Mouse (Mus musculus) thymus, adult 2 months (tissue): ENCODE measurements at regions not wholly inside any gene's neighbourhood (a gene's known extent, or its start where the extent isn't known, plus 50 kb on each side); places are given as distances from the start of the nearest gene placed in this dataset.

Experiments used
- DNase-seq: peaks from one replicate; pipeline ENCODE4 v3.0.0; 2021
- H3K27ac ChIP-seq: fragments of 200-500 bp; 2 replicates; pipeline ENCODE4 v1.5.1; 2012; ENCODE audit warnings: low read length, control low read depth; ENCODE audit not compliant: control insufficient read depth, insufficient read depth
- H3K27me3 ChIP-seq: fragments of 200-500 bp; 2 replicates; pipeline ENCODE4 v1.6.1; 2012; ENCODE audit warnings: mild to moderate bottlenecking, low read length, moderate library complexity, mixed read lengths; ENCODE audit not compliant: control insufficient read depth, insufficient read depth
- H3K36me3 ChIP-seq: fragments of 200-500 bp; 2 replicates; pipeline ENCODE4 v1.6.1; 2012; ENCODE audit warnings: mild to moderate bottlenecking, low read length, moderate library complexity; ENCODE audit not compliant: control insufficient read depth, insufficient read depth
- H3K4me1 ChIP-seq: fragments of 200-500 bp; replicated peaks from 2 replicates; pipeline ENCODE4 v1.6.1; 2012; ENCODE audit warnings: low read length; ENCODE audit not compliant: control insufficient read depth, insufficient read depth
- H3K4me3 ChIP-seq: fragments of 200-500 bp; 2 replicates; pipeline ENCODE4 v1.5.1; 2012; ENCODE audit warnings: mild to moderate bottlenecking, low read length, control low read depth, moderate library complexity; ENCODE audit not compliant: control insufficient read depth, insufficient read depth
- CTCF ChIP-seq: fragments of 200-500 bp; IDR thresholded peaks from 2 replicates; pipeline ENCODE4 v1.5.1; 2012; ENCODE audit warnings: mild to moderate bottlenecking, control low read depth, low read length, moderate library complexity, borderline replicate concordance; ENCODE audit not compliant: control insufficient read depth, poor library complexity, insufficient read depth; ENCODE audit errors: extremely low read depth
- POLR2A ChIP-seq: fragments of 200-500 bp; IDR thresholded peaks from 2 replicates; pipeline ENCODE4 v1.6.1; 2012; ENCODE audit warnings: mild to moderate bottlenecking, low read length, control low read depth, moderate library complexity; ENCODE audit not compliant: control insufficient read depth, poor library complexity, insufficient read depth; ENCODE audit errors: extremely low read depth
- WGBS: fragments of 180-500 bp; shearing (Covaris S2); methylation state at CpG from one replicate; pipeline ENCODE4 v1.1.7; 2018; 5-methylcytosine and 5-hydroxymethylcytosine counted together

DNA sequence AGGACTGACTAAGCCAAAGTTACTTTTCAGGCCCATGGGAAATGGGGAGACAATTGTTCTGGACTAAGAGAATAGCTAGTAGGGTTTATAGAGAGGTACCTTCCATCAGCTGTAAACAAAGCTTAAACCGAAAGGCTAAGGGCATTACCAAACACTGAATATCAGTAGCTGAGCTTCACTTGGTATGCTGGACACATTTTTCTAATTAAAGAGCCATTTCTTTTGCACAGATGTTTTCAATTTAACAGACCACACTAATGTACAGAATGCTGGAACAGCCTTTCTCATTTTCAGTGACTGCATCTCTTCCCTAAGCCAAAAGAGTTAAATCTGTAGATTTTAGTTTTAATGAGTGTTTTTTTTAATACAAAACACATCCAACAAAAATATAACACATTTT, 593.8 kb upstream of the Akr1e1 start:
- 97% methylated on average over 1 of the region's 1 CpGs for WGBS
- no peaks in the 10 kb centered on the region for H3K27me3 ChIP-seq
- no peaks in the 10 kb centered on the region for H3K4me1 ChIP-seq
- no peak overlapping the region for H3K27ac ChIP-seq
- TF ChIP-seq POLR2A, result no peak
- no peak for TF ChIP-seq CTCF
- no peak overlapping the region for H3K4me3 ChIP-seq
- no peaks in the 10 kb centered on the region for H3K36me3 ChIP-seq
- DNase-seq, result no peak

DNA sequence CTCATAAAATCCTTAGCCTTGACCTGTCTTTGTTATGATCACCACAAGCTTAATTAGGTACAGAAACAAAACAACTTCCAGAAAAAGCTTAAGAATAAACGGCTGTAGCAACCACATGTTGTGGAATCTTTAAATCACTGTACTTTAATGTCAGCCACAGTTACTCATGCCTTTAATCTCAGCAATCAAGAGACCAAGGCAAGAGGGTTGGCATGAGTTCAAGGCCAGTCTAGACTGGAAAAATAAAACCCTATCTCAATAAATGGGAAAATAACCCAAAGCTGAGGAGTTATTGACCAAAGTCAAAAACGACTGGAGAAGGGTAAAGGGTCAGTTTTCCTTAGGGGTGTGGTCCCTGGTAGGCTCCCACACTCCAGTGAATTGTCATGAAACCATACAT, 595.2 kb upstream of the Akr1e1 start:
- no peak for DNase-seq
- Histone ChIP-seq H3K27me3 (no peaks in the 10 kb centered on the region), H3K4me3 (no peak overlapping the region), H3K4me1 (no peaks in the 10 kb centered on the region), H3K27ac (no peak overlapping the region), H3K36me3 (no peaks in the 10 kb centered on the region)
- WGBS, result 65% methylated on average over 2 of the region's 2 CpGs
- TF ChIP-seq POLR2A (no peak), CTCF (no peak)

GRCm38 (mm10) chr13:5211659-5212058, 602.7 kb upstream of the Akr1e1 start:
- Histone ChIP-seq H3K27me3 (no peaks in the 10 kb centered on the region), H3K27ac (no peak overlapping the region), H3K4me1 (no peaks in the 10 kb centered on the region), H3K36me3 (no peaks in the 10 kb centered on the region), H3K4me3 (no peak overlapping the region)
- WGBS, result 98% methylated on average over 1 of the region's 1 CpGs
- DNase-seq, result no peak
- no peak for TF ChIP-seq POLR2A
- TF ChIP-seq CTCF, result no peak

- no peaks in the 10 kb centered on the region for H3K4me1 ChIP-seq
- H3K36me3 ChIP-seq, result no peaks in the 10 kb centered on the region
- 91% methylated on average over 3 of the region's 3 CpGs for WGBS
- TF ChIP-seq CTCF (no peak), POLR2A (no peak)
- H3K4me3 ChIP-seq, result no peak overlapping the region
- no peak for DNase-seq
- no peaks in the 10 kb centered on the region for H3K27me3 ChIP-seq
- H3K27ac ChIP-seq, result no peak overlapping the region
Measured at GRCm38 (mm10) chr13:5229476-5229875, 620.5 kb upstream of the Akr1e1 start.

- TF ChIP-seq POLR2A, result no peak
- TF ChIP-seq CTCF, result no peak
- DNase-seq, result no peak
- H3K36me3 ChIP-seq, result no peaks in the 10 kb centered on the region
- H3K27me3 ChIP-seq, result no peaks in the 10 kb centered on the region
- no peaks in the 10 kb centered on the region for H3K4me1 ChIP-seq
- no peak overlapping the region for H3K27ac ChIP-seq
- 95% methylated on average over 3 of the region's 3 CpGs for WGBS
- no peak overlapping the region for H3K4me3 ChIP-seq
Measured at GRCm38 (mm10) chr13:5234232-5234631, 625.3 kb upstream of the Akr1e1 start.

- Histone ChIP-seq H3K4me1 (no peaks in the 10 kb centered on the region), H3K36me3 (no peaks in the 10 kb centered on the region), H3K27me3 (no peaks in the 10 kb centered on the region), H3K27ac (no peak overlapping the region), H3K4me3 (no peak overlapping the region)
- TF ChIP-seq POLR2A (no peak), CTCF (no peak)
- DNase-seq, result no peak
- 98% methylated on average over 1 of the region's 1 CpGs for WGBS
Measured at GRCm38 (mm10) chr13:5235391-5235790, 625.9 kb upstream of the Klf6 start.

GRCm38 (mm10) chr13:5240541-5240940, 620.7 kb upstream of the Klf6 start:
- H3K36me3 ChIP-seq, result no peaks in the 10 kb centered on the region
- no peak overlapping the region for H3K27ac ChIP-seq
- no peaks in the 10 kb centered on the region for H3K4me1 ChIP-seq
- TF ChIP-seq POLR2A (no peak), CTCF (no peak)
- H3K27me3 ChIP-seq, result no peaks in the 10 kb centered on the region
- no peak for DNase-seq
- WGBS, result 87% methylated on average over 4 of the region's 4 CpGs
- no peak overlapping the region for H3K4me3 ChIP-seq
